Mouse (Mus musculus) testis, postnatal 10 days (tissue): Measurements from ENCODE around the gene Sept10.
"Not testable (repeated sequence)": the region's sequence is repeated elsewhere in the genome, so short reads cannot be mapped to it uniquely, and the experiment has no call there.

Experiments
- DNase-seq: peaks from one replicate; pipeline ENCODE4 v3.0.0; 2021; ENCODE audit warnings: low spot score

The Sept10 gene

DNA sequence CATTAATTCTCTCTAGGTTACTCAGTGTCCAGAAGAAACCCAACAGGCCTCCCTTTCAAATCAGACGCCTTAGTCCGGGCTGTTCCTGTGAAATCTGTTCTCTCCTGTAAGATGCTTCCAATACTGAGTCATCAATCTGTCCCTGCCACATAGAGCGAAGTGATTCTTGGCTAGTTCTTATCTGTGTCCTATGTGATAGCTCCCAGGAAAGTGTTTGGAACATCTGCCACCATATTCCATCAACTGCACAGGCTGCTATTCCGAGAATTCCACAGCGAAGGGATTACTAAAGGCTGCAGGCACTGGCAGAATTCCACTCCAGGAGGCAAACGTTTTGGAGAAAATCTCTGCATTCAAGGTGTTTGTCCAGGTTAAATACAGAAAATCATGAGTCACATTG lies 94.0 kb downstream of the Sept10 start:
- no peak for DNase-seq

DNA sequence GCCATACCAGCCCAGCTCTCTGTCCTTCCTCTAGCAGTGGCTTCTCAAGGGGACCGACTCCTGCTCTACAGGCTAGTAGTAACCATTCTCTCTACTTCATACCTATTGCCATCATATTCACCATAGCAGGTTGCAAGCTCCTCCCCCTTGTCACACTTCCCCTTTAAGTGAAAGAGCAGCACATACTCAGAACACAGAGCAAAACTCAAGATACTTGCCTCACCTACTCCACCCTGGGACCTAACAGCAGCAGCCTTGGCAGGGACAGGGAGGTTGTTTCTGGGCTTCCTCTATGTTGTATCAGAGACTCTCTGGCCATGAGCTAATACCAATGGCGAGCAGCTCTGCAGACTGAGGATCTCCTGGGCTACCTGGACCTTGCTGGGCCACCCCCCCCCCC lies 96.2 kb downstream of the Sept10 start:
- no peak for DNase-seq

DNA sequence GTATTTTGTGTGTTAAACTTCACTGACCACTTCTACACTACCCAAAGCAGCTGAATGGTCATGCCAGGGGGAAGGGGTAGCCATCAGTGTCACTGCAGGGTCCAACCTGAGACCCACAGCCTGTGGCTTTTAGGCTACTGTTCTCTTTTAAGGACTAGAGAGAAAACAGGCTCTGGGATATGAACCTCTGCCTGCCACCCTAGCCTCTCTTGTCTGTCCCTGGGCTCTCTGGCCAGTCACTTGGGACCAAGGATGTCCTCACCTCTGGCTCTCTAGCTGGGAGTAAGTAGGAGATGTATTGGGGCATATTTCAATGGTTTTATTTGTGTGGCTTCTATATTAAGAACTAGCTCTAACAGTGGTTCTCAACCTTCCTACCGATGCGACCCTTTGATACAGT lies 101.8 kb downstream of the Sept10 start:
- DNase-seq: no peak

DNA sequence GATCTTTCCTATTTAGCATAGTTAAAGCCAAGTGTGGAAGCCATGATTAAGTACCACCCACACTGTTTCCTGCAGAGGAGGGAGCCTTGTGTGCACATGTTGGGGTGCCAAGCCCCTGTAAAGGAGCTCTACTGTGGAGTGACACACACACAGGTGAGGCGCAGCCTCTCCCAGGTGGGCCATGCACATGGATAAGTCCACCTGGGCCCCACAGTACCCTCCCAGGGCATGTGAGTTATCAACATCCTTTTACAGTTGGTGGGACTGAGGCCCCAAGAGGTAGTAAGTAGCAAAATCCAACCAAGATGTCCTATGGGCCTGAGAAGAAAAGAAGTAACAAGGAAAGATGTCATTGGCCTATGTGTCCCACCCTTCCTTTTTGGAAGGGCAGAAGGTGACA lies 102.6 kb downstream of the Sept10 start:
- DNase-seq: no peak

DNA sequence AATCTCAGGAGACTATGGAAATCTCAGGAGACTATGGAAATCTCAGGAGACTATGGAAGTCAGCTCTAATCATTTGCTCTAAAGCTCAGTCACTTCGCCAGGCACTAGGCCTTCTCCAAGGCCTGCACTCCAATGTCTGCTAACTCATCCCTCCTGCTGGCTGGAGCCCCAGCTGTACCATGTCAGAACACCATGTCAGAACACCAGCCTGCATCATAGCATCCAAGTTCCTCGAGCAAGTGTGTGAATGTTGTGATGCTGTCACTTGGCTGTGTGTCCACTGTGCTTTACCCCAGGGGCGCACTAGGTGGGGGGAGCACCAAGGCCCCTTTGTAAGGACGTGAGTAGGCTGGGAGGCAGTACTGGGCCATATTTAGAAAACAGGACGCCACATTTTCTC lies 104.1 kb downstream of the Sept10 start:
- no peak for DNase-seq

DNA sequence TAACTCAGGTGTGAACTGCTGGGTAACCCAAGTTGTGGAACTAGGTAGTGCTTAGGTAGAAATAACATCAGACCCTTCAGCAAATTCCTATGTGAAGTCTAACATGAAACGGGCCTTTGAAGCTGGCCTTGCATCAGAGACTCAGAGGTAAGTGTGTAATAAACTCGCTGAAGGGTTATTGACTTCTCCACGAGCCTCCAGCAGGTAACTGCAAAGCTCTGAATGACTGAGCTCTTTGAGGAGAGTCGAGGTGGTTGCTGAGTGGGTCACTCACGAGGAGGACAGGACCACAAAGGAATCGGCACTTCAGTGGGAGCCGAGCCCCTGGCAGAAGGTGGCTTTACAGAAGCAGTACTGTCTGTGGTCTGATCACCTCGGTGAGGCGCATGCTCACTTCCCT lies 105.3 kb downstream of the Sept10 start:
- DNase-seq: no peak

DNA sequence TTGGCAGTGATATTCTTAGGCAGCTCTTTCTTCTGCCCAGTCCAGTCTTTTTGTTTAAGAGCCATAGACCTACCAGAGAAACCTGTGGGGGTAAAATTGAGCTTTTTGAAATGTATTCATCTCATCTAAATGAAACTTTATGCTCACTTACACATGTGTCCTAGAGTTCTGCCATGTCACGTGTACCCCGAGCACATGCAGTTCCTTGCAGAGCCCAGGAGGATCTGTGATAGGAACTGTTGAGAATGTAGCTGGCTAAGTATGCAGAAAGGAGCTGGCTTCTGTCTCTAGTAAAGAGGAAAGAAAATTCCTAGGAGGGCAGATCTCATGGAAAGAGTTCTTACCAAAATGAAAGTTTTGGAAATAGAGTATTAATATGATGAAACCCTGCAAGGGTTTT lies 106.0 kb downstream of the Sept10 start:
- DNase-seq: no peak

DNA sequence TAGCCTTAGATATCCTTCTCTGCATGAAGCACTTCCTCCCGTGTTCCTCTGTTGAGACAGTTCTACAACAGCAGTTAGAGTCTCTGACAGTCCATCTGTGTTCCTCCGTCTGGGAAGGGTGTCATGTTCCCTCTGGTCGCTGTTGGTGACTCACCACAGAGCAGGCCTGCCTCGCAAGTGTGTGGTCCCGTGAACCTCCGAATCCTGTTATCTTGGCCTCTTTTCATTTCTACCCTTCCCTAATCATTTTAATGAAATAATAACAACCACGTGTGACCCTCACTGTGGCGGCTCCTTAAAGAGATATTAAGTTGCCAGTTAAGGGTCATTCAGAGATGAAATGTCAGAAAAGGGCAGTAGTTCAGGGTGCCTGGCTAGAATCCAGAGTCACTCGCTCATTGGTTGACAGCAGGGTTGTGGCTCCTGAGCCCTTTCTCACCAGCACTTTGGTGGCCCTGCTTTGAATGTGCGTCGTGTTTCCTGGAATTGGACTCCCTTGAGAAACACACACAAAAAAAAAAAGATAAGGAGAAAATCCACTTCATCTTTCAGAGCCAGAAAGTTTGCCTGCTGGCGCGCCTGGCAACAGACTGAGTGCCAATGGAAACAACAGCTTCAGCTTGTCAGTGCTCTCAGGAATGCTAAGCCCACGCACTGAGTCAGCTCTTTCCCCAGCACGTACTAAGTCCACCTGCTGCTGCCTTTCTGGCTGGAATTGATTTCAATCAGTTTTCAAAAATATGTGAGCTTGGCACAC lies 106.9 kb downstream of the Sept10 start:
- no peak for DNase-seq

DNA sequence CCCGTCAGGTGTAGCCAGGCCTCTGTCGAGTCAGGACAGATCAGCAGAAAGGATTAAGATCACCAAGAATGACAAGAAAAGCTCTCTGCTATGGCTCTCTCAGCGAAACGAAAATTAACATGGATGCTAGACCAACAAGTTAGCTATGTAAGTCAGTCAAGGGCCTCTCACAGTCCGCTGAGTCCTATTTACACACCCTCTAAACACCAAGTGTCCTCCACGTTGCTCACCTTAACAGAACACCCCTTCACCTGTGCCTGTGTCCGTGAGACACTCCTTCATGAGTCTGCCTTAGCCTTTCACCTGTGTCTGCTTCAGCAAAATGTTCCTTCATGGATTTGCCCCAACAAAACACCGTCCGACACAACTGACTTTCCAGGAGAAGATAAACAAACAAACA lies 108.3 kb downstream of the Sept10 start:
- DNase-seq: no peak

DNA sequence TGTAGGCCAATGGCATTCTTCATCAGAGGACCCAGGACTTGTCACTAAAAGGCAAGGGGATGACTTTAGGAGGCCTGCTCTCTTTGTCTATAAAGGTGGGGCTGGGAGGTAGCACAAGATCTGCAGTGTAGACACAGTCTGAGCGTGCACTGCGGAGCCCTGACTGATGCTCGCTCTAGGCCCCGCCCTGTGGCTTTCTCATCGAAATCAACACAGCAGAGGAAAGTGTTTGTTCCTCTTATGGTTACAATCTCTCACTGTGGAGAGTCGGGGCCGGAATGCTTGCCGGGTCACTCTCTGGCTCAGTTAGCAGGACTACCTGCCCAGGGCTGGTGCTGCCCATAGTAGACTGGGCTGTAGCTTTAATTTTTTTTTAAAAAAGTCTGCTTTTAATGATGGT lies 108.9 kb downstream of the Sept10 start:
- no peak for DNase-seq

DNA sequence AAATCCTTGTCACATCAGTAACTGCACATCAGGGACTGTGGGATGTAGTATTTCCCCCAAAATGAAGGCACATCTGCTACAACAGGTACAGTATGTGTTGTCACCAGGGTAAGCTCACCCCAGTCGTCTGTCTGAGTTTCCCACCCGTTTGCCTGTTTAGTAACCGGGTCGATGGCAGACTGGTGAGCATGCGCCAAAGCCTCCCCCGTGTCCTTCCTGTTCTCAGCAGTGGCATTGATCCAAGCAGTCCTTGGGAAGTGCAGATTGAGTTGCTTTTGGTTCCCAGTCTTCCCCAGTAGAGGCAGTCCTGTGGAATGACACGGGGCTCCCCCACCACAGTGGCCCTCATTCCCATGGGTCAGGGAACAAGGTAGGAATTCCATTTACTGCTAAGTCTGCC lies 111.3 kb downstream of the Sept10 start:
- DNase-seq: no peak

DNA sequence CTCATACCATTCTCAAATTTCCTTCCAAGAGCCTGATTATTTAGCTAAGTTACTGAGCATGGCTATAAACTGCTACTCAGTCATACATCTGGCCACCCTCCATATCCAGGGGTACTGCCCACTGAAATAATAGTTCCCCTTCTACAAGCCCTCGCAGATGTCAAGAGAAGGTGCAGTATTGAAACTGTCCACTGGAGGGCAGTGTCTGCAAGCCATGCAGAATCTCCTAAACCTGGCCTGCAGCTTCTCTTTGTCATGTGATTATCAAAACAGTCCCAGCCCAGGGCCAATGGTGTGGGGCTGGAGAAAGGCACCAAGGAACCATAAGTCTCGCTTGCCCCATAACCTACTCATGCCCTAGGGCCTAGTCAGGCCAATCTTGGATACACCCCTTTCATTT lies 112.6 kb downstream of the Sept10 start:
- peak; percentile 89 for DNase-seq

DNA sequence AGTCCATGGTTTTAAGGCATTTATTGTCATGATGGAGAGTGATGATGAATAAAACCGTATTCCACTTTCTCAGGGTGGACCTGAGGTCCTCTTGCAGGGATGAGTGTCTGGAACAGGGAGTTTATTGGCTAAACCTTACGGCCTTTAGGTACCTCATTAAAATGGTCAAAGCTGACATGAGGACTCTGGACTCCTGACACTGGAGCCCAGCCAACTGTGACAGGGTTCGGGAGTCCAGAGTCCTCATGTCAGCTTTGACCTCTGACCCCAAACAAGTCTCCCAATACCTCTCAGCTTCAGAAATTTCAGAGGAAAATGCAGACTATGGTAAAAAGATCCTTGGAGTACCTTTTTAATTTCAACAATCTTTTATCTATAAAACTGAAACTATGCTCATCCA lies 115.0 kb downstream of the Sept10 start:
- no peak for DNase-seq

DNA sequence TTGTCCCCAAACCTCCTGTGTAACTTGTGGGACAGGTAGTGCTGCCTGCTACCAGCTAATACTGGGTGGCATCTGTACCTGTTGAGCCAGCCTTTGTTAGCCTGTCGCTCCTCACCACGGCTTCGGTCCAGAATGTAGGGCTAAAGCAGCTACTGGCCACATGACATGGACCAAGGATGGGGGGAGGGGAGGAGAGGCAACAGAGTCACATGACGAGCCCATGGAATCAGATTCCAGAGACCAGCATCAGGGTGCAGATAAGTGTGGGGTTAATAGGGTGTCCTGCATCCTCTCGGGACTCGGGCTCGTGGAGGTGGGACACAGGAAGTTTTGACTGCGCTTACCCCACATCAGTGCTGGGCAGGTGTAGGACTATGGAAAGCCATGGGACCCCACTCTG lies 115.8 kb downstream of the Sept10 start:
- no peak for DNase-seq

DNA sequence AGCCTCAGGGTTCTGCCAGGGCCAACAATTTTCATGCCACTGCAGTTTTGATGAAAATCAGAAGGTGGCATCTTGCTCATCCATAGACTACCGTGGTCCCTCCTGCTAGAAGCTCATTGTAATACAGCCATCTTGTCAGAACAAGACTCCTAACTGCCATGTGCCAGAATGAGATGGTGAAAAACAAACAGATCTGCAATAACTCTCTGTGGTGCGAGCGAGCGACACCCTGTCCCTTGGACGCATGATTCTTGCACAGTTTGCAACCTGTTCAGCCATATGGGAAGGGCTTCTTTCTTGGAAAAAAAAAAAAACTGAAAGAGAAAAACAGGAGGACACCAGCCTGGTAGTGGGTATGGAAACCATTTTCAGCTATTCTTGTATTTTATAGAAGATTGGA lies 117.0 kb downstream of the Sept10 start:
- no peak for DNase-seq

DNA sequence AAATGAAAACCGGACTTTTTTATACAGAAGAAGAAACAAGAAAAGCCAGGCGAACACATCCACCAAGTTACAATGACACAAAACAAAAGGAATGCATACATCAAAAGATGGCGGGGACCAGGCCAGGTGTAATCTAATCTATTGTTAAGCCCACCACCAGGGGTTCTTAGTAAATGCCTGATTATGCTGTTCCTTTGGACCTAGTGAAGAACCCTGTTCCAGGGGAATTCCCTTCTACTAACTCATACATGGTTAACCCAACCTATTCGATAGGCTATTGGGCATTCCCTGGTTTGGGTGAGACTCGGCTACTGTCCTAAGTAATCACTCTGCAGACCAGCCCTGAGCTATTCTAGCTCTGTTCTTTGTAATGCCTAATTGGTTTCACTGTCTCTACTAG lies 118.6 kb downstream of the Sept10 start:
- DNase-seq: not testable (repeated sequence)

DNA sequence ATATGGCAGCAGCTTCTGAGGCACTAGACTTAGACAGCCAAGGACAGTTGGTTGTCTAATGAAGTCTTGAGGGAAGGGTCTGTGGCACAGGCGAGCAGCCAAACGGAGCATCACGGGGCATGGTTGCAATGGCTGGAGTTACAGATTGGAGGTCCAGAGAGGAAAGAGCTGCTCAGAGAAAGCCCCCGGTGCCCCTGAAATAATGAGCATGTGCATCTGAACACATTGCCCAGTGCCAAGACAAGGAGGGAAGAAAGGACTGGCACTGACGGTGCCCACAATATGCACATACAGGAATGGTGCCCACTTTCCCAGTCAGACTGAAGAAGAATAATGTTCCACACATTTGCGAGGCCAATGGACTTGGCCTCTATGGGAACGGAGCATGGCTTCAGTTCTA lies 129.7 kb downstream of the Sept10 start:
- no peak for DNase-seq
